Comparison of ENCODE assay signal across 27 mouse cellular contexts in genomic region chr17:15286596-15286995, GRCm38 (mm10).
"Had no signal": no experiment of that assay in that cellular context is flagged by ENCODE, and none has a peak within 500 bp of the region (broad histone marks: within the 10 kb centered on the region; RNA-seq: fewer than 3 reads in every experiment).

No protein-coding gene starts in this region.

- H3K27ac ChIP-seq: embryonic facial prominence, embryonic 10.5 days; embryonic facial prominence, embryonic 12.5 days; embryonic facial prominence, embryonic 13.5 days; embryonic facial prominence, embryonic 15.5 days; forebrain, embryonic 10.5 days; forebrain, embryonic 13.5 days; forebrain, embryonic 15.5 days; heart, adult 2 months had no signal

- H3K9ac ChIP-seq: embryonic facial prominence, embryonic 12.5 days; embryonic facial prominence, embryonic 13.5 days; embryonic facial prominence, embryonic 15.5 days; forebrain, embryonic 12.5 days; forebrain, embryonic 13.5 days; forebrain, embryonic 15.5 days; forebrain, postnatal 0 days had no signal

- H3K36me3 ChIP-seq: embryonic facial prominence, embryonic 10.5 days; embryonic facial prominence, embryonic 12.5 days; embryonic facial prominence, embryonic 13.5 days; embryonic facial prominence, embryonic 15.5 days; forebrain, embryonic 10.5 days; forebrain, embryonic 12.5 days; forebrain, embryonic 15.5 days had no signal

- ATAC-seq: forebrain, embryonic 13.5 days; forebrain, embryonic 15.5 days; forebrain, embryonic 16.5 days; forebrain, postnatal 0 days had no signal

- H3K4me3 ChIP-seq: embryonic facial prominence, embryonic 10.5 days; embryonic facial prominence, embryonic 12.5 days; embryonic facial prominence, embryonic 13.5 days; embryonic facial prominence, embryonic 15.5 days; erythroblast, embryonic 14.5 days; forebrain, embryonic 10.5 days; forebrain, embryonic 12.5 days; forebrain, embryonic 13.5 days; forebrain, embryonic 15.5 days; gastrocnemius, adult 2 months; heart, adult 2 months had no signal

- DNase-seq: cerebellum, adult 2 months; cerebellum, adult 8-10 months; cerebellum, adult 9-10 months; cerebellum, adult 9-11 months; cerebellum, postnatal 10 days; cerebellum, postnatal 14 days; cerebellum, postnatal 25 days; cerebellum, postnatal 36 days; embryo, embryonic 11 days; forebrain, postnatal 0 days; gastrocnemius, adult 2 months; gastrocnemius, postnatal 10 days; gastrocnemius, postnatal 14 days; gastrocnemius, postnatal 25 days; gastrocnemius, postnatal 36 days; heart, adult 18-20 months; heart, adult 2 months had no signal

- H3K9me3 ChIP-seq: embryonic facial prominence, embryonic 10.5 days; embryonic facial prominence, embryonic 12.5 days; embryonic facial prominence, embryonic 13.5 days; embryonic facial prominence, embryonic 15.5 days; forebrain, embryonic 10.5 days; forebrain, embryonic 12.5 days; forebrain, embryonic 13.5 days; forebrain, embryonic 15.5 days had no signal

- H3K27me3 ChIP-seq: embryonic facial prominence, embryonic 12.5 days; embryonic facial prominence, embryonic 13.5 days; embryonic facial prominence, embryonic 15.5 days; forebrain, embryonic 12.5 days; forebrain, embryonic 13.5 days; forebrain, embryonic 15.5 days had no signal

- H3K4me2 ChIP-seq: embryonic facial prominence, embryonic 12.5 days; embryonic facial prominence, embryonic 13.5 days; embryonic facial prominence, embryonic 15.5 days; forebrain, embryonic 12.5 days; forebrain, embryonic 13.5 days; forebrain, embryonic 15.5 days had no signal
